Comparison of ENCODE assay signal across 15 mouse cellular contexts in the genomic region with DNA sequence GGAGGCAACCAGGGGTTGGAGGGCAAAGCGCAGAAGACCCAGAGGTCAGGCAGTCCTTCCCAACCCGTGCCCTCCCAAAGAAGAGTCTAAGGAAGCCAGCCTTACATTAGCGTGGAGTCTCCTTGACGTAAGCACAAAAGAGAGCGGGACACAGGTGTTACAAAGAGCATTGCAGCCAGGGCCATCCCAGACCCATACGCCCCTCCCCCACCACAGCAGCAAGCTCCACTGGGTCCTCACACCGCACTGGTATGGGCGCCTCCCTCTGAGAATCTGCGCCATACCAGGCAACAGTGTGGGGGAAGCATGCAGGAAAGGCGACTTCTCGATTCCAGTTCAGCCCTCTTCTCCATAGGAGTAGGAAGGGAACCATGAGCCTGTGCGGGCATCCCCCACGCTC. TPM values are rescaled to one million over a fixed set of nuclear protein-coding genes. Genes with fewer than 3 reads are reported as not detected.
DNase-seq lines count a peak whose midpoint lies in the region; ATAC-seq and TF ChIP-seq lines count a peak whose summit lies in the region.
"Had no signal": no experiment of that assay in that cellular context is flagged by ENCODE, and none has a peak within 500 bp of the region (broad histone marks: within the 10 kb centered on the region; RNA-seq: fewer than 3 reads in every experiment).

No protein-coding gene starts in this region.

- no peak for TF ChIP-seq POLR2A in lung, adult 2 months (IDR thresholded peaks at IDR 0.05; ENCODE audit: borderline replicate concordance, extremely low read depth, low read depth, low read length)

- H3K4me2 ChIP-seq in forebrain, embryonic 11.5 days (ENCODE audit: low read depth, low read length, severe bottlenecking): no peak overlapping the region; the same call in 1 of the 2 replicates
- no peak overlapping the region for H3K4me2 ChIP-seq in forebrain, embryonic 14.5 days (ENCODE audit: low read length)
- H3K4me2 ChIP-seq in midbrain, embryonic 15.5 days: no peak overlapping the region
- H3K4me2 ChIP-seq in hindbrain, embryonic 16.5 days (ENCODE audit: low read length): no peak overlapping the region
- peak overlapping the region; percentile 85 for H3K4me2 ChIP-seq in neural tube, embryonic 12.5 days (replicated peaks)

- no peak overlapping the region for H3K27ac ChIP-seq in forebrain, embryonic 11.5 days (ENCODE audit: low read depth, low read length)
- no peak overlapping the region for H3K27ac ChIP-seq in forebrain, embryonic 14.5 days (ENCODE audit: low read depth, low read length)
- peak overlapping the region; percentile 96 for H3K27ac ChIP-seq in midbrain, embryonic 10.5 days (replicated peaks)
- H3K27ac ChIP-seq in midbrain, embryonic 15.5 days: no peak overlapping the region
- H3K27ac ChIP-seq in hindbrain, embryonic 16.5 days (ENCODE audit: low read depth, low read length): no peak overlapping the region
- no peak overlapping the region for H3K27ac ChIP-seq in neural tube, embryonic 12.5 days

- peak overlapping the region; percentile 33 for H3K9ac ChIP-seq in forebrain, embryonic 11.5 days (ENCODE audit: low read length)
- no peak overlapping the region for H3K9ac ChIP-seq in forebrain, embryonic 14.5 days (ENCODE audit: low read length)
- H3K9ac ChIP-seq in midbrain, embryonic 15.5 days: no peak overlapping the region
- H3K9ac ChIP-seq in hindbrain, embryonic 16.5 days (ENCODE audit: low read depth, low read length): 0 out of 2 replicates have a peak overlapping the region, but pooled peaks have one; percentile 14
- H3K9ac ChIP-seq in neural tube, embryonic 12.5 days: 0 out of 2 replicates have a peak overlapping the region, but pooled peaks have one; percentile 21
- H3K9ac ChIP-seq: liver, postnatal 0 days had no signal

- no peaks in the 10 kb centered on the region for H3K9me3 ChIP-seq in forebrain, embryonic 11.5 days (ENCODE audit: control insufficient read depth, low read length)
- H3K9me3 ChIP-seq in forebrain, embryonic 14.5 days (replicated peaks; ENCODE audit: control insufficient read depth, low read length): no peaks in the 10 kb centered on the region
- no peaks in the 10 kb centered on the region for H3K9me3 ChIP-seq in midbrain, embryonic 10.5 days (replicated peaks)
- H3K9me3 ChIP-seq in midbrain, embryonic 15.5 days: no peaks in the 10 kb centered on the region
- no peaks in the 10 kb centered on the region for H3K9me3 ChIP-seq in hindbrain, embryonic 16.5 days (ENCODE audit: control insufficient read depth, low read length)
- H3K9me3 ChIP-seq in neural tube, embryonic 12.5 days: no peaks in the 10 kb centered on the region
- H3K9me3 ChIP-seq: G1E had no signal

- peaks cover 23% of the 10 kb centered on the region for H3K4me1 ChIP-seq in forebrain, embryonic 11.5 days (replicated peaks; ENCODE audit: control insufficient read depth, insufficient read depth, low read length)
- peaks cover 50% of the 10 kb centered on the region for H3K4me1 ChIP-seq in forebrain, embryonic 14.5 days (ENCODE audit: control insufficient read depth, insufficient read depth, low read length)
- H3K4me1 ChIP-seq in midbrain, embryonic 10.5 days: peaks cover 59% of the 10 kb centered on the region
- H3K4me1 ChIP-seq in midbrain, embryonic 15.5 days: peaks cover 52% of the 10 kb centered on the region
- H3K4me1 ChIP-seq in hindbrain, embryonic 16.5 days (ENCODE audit: control insufficient read depth, insufficient read depth, low read depth, low read length): peaks cover 44% of the 10 kb centered on the region
- peaks cover 67% of the 10 kb centered on the region for H3K4me1 ChIP-seq in neural tube, embryonic 12.5 days
- peaks cover 6% of the 10 kb centered on the region for H3K4me1 ChIP-seq in lung, adult 2 months (ENCODE audit: control insufficient read depth, insufficient read depth, low read length)

- no peak for ATAC-seq in forebrain, embryonic 11.5 days (replicated peaks; ENCODE audit: low FRiP score)
- ATAC-seq in forebrain, embryonic 14.5 days: no peak
- no peak for ATAC-seq in midbrain, embryonic 15.5 days (replicated peaks)
- ATAC-seq in hindbrain, embryonic 16.5 days: no peak
- ATAC-seq in neural tube, embryonic 12.5 days (ENCODE audit: low FRiP score, low read depth): no peak
- ATAC-seq: liver, postnatal 0 days had no signal

- H3K36me3 ChIP-seq in forebrain, embryonic 11.5 days (ENCODE audit: control insufficient read depth, insufficient read depth, low read length): peaks cover 9% of the 10 kb centered on the region; the same call in 1 of the 2 replicates
- peaks cover 11% of the 10 kb centered on the region; the same call in 1 of the 2 replicates for H3K36me3 ChIP-seq in forebrain, embryonic 14.5 days (ENCODE audit: control insufficient read depth, insufficient read depth, low read length)
- H3K36me3 ChIP-seq in midbrain, embryonic 10.5 days: peaks cover 59% of the 10 kb centered on the region
- H3K36me3 ChIP-seq in midbrain, embryonic 15.5 days (replicated peaks): no peaks in the 10 kb centered on the region
- no peaks in the 10 kb centered on the region for H3K36me3 ChIP-seq in hindbrain, embryonic 16.5 days (ENCODE audit: control insufficient read depth, insufficient read depth, low read length)
- H3K36me3 ChIP-seq in neural tube, embryonic 12.5 days: peaks cover 32% of the 10 kb centered on the region
- H3K36me3 ChIP-seq: G1E had no signal

- H3K4me3 ChIP-seq in forebrain, embryonic 11.5 days (ENCODE audit: low read depth, low read length): no peak overlapping the region
- H3K4me3 ChIP-seq in forebrain, embryonic 14.5 days (ENCODE audit: low read depth, low read length): no peak overlapping the region
- H3K4me3 ChIP-seq in midbrain, embryonic 10.5 days: peak overlapping the region; percentile 86
- H3K4me3 ChIP-seq in midbrain, embryonic 15.5 days: no peak overlapping the region
- H3K4me3 ChIP-seq in hindbrain, embryonic 16.5 days (ENCODE audit: low read length): no peak overlapping the region
- H3K4me3 ChIP-seq in neural tube, embryonic 12.5 days: no peak overlapping the region
- no peak overlapping the region for H3K4me3 ChIP-seq in lung, adult 2 months (replicated peaks; ENCODE audit: extremely low read depth, low read depth, low read length)

- 26% methylated on average over 13 of the region's 13 CpGs for WGBS in forebrain, embryonic 11.5 days
- WGBS in forebrain, embryonic 14.5 days: 40% methylated on average over 13 of the region's 13 CpGs
- 31% methylated on average over 13 of the region's 13 CpGs for WGBS in midbrain, embryonic 10.5 days
- 40% methylated on average over 13 of the region's 13 CpGs for WGBS in midbrain, embryonic 15.5 days
- WGBS in hindbrain, embryonic 16.5 days: 32% methylated on average over 13 of the region's 13 CpGs
- WGBS in neural tube, embryonic 12.5 days: 28% methylated on average over 13 of the region's 13 CpGs
- 36% methylated on average over 13 of the region's 13 CpGs for WGBS in lung, adult 2 months

- no peaks in the 10 kb centered on the region; the same call in 1 of the 2 replicates for H3K27me3 ChIP-seq in forebrain, embryonic 11.5 days (ENCODE audit: control insufficient read depth, insufficient read depth, low read length)
- peaks cover 8% of the 10 kb centered on the region; the same call in 1 of the 2 replicates for H3K27me3 ChIP-seq in forebrain, embryonic 14.5 days (replicated peaks; ENCODE audit: control insufficient read depth, insufficient read depth, low read length)
- peaks cover 18% of the 10 kb centered on the region for H3K27me3 ChIP-seq in midbrain, embryonic 10.5 days (ENCODE audit: low read depth, poor library complexity, severe bottlenecking)
- peaks cover 13% of the 10 kb centered on the region; the same call in 1 of the 2 replicates for H3K27me3 ChIP-seq in midbrain, embryonic 15.5 days (replicated peaks)
- H3K27me3 ChIP-seq in hindbrain, embryonic 16.5 days (replicated peaks; ENCODE audit: control insufficient read depth, insufficient read depth, low read length): peaks cover 12% of the 10 kb centered on the region
- H3K27me3 ChIP-seq in neural tube, embryonic 12.5 days (replicated peaks): peaks cover 11% of the 10 kb centered on the region; the same call in 1 of the 2 replicates

- DNase-seq in forebrain, embryonic 11.5 days (ENCODE audit: low spot score): no peak
- DNase-seq in forebrain, embryonic 14.5 days (ENCODE audit: low spot score): no peak
- peak; percentile 38 for DNase-seq in midbrain, embryonic 10.5 days (ENCODE audit: low spot score)
- no peak for DNase-seq in lung, adult 2 months
- no peak for DNase-seq in urinary bladder, postnatal 25 days (ENCODE audit: low spot score)
- DNase-seq: cerebellum, adult 18-20 months; heart, adult 18-20 months; kidney, adult 8-10 months; liver, postnatal 0 days; right cerebral cortex, postnatal 25 days; thymus, postnatal 14 days had no signal

- TF ChIP-seq CTCF in lung, adult 2 months (IDR thresholded peaks at IDR 0.05; ENCODE audit: insufficient read depth, low read length): no peak

RNA-seq across cellular contexts. Expression of gene Col2a1, which starts 4.9 kb away (rescaled TPM):
- 128 and 143 TPM in 2 replicates for polyA plus RNA-seq in forebrain, embryonic 11.5 days (2014; fragmentation: Nextera tagmentation; extraction: Ambion mirVana)
- 19.4 and 23.9 TPM in 2 replicates for polyA plus RNA-seq in forebrain, embryonic 14.5 days (2014; fragmentation: Nextera tagmentation; extraction: Ambion mirVana)
- 142 and 151 TPM in 2 replicates for polyA plus RNA-seq in midbrain, embryonic 10.5 days (2016; fragmentation: Nextera tagmentation; extraction: Ambion mirVana)
- 34.7 and 35.7 TPM in 2 replicates for polyA plus RNA-seq in midbrain, embryonic 15.5 days (2015; fragmentation: Nextera tagmentation; extraction: Ambion mirVana)
- 11.9 and 43.4 TPM in 2 replicates for polyA plus RNA-seq in hindbrain, embryonic 16.5 days (2015; fragmentation: Nextera tagmentation; extraction: Ambion mirVana)
- polyA plus RNA-seq in neural tube, embryonic 12.5 days (2016; fragmentation: Nextera tagmentation; extraction: Ambion mirVana): 182 and 193 TPM in 2 replicates
- polyA plus RNA-seq in lung, adult 2 months (2012; rRNA removed): 0.14 and 0.51 TPM in 2 replicates
- polyA plus RNA-seq: G1E had no signal

RNA-seq across cellular contexts. Expression of gene Tmem106c, which starts 35.5 kb away (rescaled TPM):
- 44.5 and 47.8 TPM in 2 replicates for polyA plus RNA-seq in forebrain, embryonic 11.5 days (2014; fragmentation: Nextera tagmentation; extraction: Ambion mirVana)
- polyA plus RNA-seq in forebrain, embryonic 14.5 days (2014; fragmentation: Nextera tagmentation; extraction: Ambion mirVana): 71.7 and 75.2 TPM in 2 replicates
- 55.6 and 61.1 TPM in 2 replicates for polyA plus RNA-seq in midbrain, embryonic 10.5 days (2016; fragmentation: Nextera tagmentation; extraction: Ambion mirVana)
- 56.2 and 58.9 TPM in 2 replicates for polyA plus RNA-seq in midbrain, embryonic 15.5 days (2015; fragmentation: Nextera tagmentation; extraction: Ambion mirVana)
- 58.3 and 60.6 TPM in 2 replicates for polyA plus RNA-seq in hindbrain, embryonic 16.5 days (2015; fragmentation: Nextera tagmentation; extraction: Ambion mirVana)
- polyA plus RNA-seq in neural tube, embryonic 12.5 days (2016; fragmentation: Nextera tagmentation; extraction: Ambion mirVana): 50.2 and 50.8 TPM in 2 replicates
- 25.8 and 34.2 TPM in 2 replicates for polyA plus RNA-seq in lung, adult 2 months (2012; rRNA removed)

Comparison
In these comparisons a context has a peak if more than half of its experiments do, and no peak if none do; other contexts are left out.
1. H3K9ac ChIP-seq: peak in forebrain, embryonic 11.5 days (single experiment), hindbrain, embryonic 16.5 days (single experiment) and neural tube, embryonic 12.5 days (single experiment); none in forebrain, embryonic 14.5 days (single experiment) and midbrain, embryonic 15.5 days (single experiment).